Mouse (Mus musculus): ENCODE data around the gene Ptx3. TPM values are rescaled to one million over a fixed set of nuclear protein-coding genes. Genes with fewer than 3 reads are reported as not detected.
A peak's percentile ranks its signal among the peaks of the same experiment; 100 is the strongest.

Ptx3 gene
- total RNA-seq (2021), result 1 to 10 TPM in 1 of 2 experiments, under 1 TPM in 1; 0.99 to 1.5 TPM
- long read RNA-seq, experiment 1, partial matches to known transcripts, result 0 of 3 reads
- long read RNA-seq, experiment 1, other reads (novel, unspliced or antisense), result 0 of 3 reads
- long read RNA-seq, experiment 2, result 0 reads

DNA sequence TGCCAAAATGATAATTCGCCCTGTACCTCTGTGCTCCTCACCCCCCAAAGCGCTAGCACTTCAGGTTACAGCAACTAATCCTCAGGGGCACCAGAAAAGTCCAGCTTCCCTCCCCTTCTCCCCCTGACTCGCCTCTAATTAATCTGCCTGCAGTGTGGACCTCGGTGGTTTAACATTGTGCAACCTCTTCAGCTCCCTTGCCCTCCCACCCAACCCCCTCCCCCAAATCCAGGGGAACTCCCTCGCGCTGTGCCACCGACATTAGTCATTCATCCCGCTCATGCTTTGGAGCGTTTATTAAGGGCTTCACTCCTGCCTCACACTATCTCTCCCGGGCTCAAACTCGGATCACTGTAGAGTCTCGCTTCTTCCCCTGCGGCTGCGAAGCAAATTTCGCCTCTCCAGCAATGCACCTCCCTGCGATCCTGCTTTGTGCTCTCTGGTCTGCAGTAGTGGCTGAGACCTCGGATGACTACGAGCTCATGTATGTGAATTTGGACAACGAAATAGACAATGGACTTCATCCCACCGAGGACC lies at the start of gene Ptx3:
TSS of gene Ptx3 (plus strand) at position 256 of the 537 bp plus-strand sequence.
- no peak for DNase-seq

DNA sequence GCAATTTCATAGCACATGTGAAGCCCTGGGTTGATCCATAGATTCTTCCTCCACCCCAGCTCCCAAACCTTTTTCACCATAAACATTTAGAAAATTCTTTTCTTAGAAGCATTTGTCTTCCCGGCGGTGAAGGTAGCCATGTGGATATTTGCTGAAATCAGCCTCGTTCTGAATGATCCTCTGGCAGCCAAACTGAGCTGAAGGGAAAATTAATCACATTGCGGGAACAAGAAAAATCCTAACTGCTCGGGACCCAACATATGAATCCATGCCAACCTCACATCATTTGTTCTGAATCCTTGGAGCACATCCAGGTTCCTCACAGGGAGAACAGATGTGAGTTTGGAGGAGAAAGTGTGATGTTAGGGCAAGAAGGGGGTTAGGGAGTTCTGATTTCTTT lies 46.8 kb upstream of the Ptx3 start:
- DNase-seq, result no peak

GRCm38 (mm10) chr3:66179647-66180046 lies 40.1 kb upstream of the Ptx3 start:
- no peak for DNase-seq

GRCm38 (mm10) chr3:66193910-66194562 lies 25.7 kb upstream of the Ptx3 start:
- DNase-seq, result no peak

- DNase-seq, result peak; percentile 23
Observed at GRCm38 (mm10) chr3:66208836-66209573, 10.7 kb upstream of the Ptx3 start.

DNA sequence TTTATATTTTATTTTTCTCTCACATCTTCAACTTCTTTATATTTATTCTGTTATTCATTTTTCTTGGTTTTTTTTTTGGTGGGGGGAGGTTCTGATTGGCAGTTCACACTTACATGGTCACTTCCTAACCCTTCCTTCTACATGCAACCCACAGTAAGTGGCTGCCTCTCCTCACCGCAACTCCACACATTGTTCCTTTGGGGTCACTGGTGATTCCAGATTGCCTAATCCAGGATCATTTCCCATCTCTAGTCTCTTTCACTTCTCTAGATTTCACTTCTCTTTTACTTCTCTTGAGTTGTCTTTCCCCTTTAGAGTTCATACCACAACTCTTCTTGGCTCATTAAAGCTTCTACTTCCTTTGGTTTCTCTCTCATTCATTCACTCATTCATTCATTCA lies 6.2 kb upstream of the Ptx3 start:
- DNase-seq, result no peak

- no peak for DNase-seq
Observed at GRCm38 (mm10) chr3:66215759-66216158, 4.0 kb upstream of the Ptx3 start.

DNA sequence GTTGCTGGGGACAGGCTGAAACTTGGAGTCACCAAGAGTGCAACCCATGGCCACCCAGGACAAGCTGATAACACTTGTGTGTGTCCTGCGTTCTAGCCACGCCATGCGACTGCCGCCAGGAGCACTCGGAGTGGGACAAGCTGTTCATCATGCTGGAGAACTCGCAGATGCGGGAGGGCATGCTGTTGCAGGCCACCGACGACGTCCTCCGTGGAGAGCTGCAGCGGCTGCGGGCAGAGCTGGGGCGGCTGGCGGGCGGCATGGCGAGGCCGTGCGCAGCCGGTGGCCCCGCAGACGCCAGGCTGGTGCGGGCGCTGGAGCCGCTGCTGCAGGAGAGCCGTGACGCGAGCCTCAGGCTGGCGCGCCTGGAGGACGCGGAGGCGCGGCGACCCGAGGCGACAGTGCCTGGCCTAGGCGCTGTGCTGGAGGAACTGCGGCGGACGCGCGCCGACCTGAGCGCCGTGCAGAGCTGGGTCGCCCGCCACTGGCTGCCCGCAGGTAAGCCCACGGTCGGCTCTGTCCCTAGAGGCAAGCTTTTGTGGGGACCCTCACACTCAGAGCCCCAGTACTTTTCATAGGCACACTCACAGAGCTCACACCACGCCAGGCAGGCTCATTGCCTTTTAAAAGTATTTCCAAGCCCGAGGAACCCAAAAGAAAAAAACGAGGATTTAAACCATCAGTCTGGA lies 988 bp downstream of the Ptx3 start:
- peak; percentile 58 for DNase-seq

DNA sequence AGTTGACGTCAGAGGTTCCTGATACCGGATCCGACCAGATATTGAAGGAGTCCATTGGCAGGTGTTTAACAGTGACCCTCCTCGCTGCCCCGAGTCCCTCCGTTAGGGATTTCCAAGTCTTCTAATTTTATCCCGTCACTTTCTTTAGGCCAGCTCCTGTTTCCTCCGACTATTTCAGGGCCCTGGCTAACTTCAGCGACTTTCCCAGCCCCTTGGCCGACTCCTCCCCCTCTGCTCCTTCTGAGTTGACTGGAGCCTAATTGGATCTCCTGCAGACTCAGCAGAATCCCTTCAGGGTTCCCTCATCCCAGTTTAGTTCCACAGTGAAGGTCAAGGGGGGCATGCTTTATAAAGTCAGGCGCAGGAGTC lies 1.5 kb downstream of the Ptx3 start:
- DNase-seq, result peak; percentile 20

- DNase-seq, result no peak
Observed at GRCm38 (mm10) chr3:66224931-66225537, 5.3 kb downstream of the Ptx3 start.

DNA sequence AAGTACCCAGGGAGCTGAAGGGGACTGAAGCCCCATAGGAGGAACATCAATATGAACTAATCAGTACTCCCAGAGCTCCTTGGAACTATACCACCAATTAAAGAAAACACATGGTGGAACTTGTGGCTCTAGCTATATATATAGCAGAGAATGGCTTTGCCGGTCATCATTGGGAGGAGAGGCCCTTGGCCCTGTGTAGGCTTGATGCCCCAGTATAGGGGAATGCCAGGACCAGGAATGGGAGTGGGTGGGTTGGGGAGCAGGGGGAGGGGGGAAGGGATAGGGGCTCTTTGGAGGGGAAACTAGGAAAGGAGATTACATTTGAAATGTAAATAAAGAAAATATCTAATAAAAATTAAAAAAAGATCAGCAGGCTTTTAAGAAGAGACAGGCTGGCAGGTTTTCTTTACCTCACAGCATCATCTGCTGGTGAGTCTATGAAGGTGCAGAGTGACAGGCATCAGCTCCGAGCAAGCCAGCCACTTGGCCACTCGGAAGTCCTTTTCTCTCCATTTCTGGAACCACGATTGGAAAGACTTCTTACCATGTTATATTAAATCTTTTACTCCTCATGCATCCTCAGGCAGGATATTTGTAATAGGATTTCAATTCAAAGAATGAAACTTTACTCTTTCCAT lies 16.6 kb downstream of the Ptx3 start:
- peak; percentile 25 for DNase-seq

DNA sequence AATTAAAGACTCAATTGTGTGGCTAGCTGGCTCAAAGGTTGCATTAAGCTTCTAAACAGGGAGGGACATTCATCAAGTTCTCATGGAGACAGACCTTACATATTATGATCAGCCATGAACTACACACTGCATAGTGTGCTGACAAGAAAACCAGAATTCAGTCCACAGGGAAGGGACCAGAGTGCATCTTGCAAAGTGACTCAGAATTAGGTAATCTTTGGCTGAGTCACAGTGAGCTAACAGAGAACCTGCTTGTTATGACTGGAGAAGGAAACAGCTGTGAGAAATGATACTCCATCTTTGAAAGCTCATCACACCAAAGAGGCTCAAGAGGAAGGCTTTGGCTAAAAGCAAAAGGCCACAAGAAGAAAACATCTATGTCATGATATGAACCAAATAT lies 20.8 kb downstream of the Ptx3 start:
- no peak for DNase-seq

GRCm38 (mm10) chr3:66251842-66252241 lies 32.1 kb downstream of the Ptx3 start:
- no peak for DNase-seq

- DNase-seq, result no peak
Observed at GRCm38 (mm10) chr3:66254504-66255105, 34.9 kb downstream of the Ptx3 start.

DNA sequence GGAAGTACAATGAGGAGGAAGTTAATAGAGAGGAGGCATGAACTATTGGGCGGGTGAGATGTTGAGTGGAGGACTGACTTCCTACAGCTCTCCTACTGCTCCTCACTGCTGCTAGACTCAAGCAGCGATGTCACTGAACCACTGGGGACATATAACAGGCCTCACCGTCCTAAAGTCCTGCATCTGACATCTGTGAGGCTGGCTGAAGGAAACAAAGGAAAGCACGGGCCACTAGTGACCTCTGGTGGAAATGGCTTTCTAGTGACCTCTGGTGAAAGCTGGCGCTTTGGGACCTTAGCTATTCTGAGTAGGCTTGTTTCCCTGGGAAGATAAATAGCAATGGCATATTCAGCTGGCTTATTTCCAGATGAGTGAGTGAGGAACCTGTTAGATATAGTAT lies 42.6 kb downstream of the Ptx3 start:
- DNase-seq, result peak; percentile 49

GRCm38 (mm10) chr3:66263270-66263669 lies 43.6 kb downstream of the Ptx3 start:
- DNase-seq, result no peak

Other genes starting within 250 kb of the Ptx3 start
- under 1 TPM in 1 of 2 experiments, not detected in 1; 0.09 TPM for gene Veph1, start 76.9 kb downstream of the Ptx3 start, total RNA-seq (2021)

Measured in adrenal gland, postnatal 10 days (tissue).